Mouse (Mus musculus) stomach, embryonic 16.5 days (tissue): ENCODE measurements around the gene Mpdu1. TPM values are rescaled to one million over a fixed set of nuclear protein-coding genes. Genes with fewer than 3 reads are reported as not detected.
A peak's percentile ranks its signal among the peaks of the same experiment; 100 is the strongest.

ENCODE experiments used
- ATAC-seq: fragments of 200-750 bp; cut with Nextera tagmentation; 2 replicates; pipeline ENCODE4 v1.8.0; 2017; ENCODE audit warnings: moderate number of reproducible peaks, moderate TSS enrichment; ENCODE audit not compliant: insufficient read depth, low FRiP score
- H3K27ac ChIP-seq: fragments of 300-500 bp; sonication (generic); 2 replicates; pipeline ENCODE4 v1.5.1; 2014; ENCODE audit warnings: low read length
- H3K27me3 ChIP-seq: fragments of 300-500 bp; sonication (generic); 2 replicates; pipeline ENCODE4 v1.6.1; 2014; ENCODE audit warnings: low read length, control low read depth, mixed read lengths; ENCODE audit not compliant: control insufficient read depth, insufficient read depth
- H3K36me3 ChIP-seq: fragments of 300-500 bp; sonication (generic); 2 replicates; pipeline ENCODE4 v1.6.1; 2014; ENCODE audit warnings: low read length; ENCODE audit not compliant: control insufficient read depth, insufficient read depth
- H3K4me1 ChIP-seq: fragments of 300-500 bp; sonication (generic); 2 replicates; pipeline ENCODE4 v1.6.1; 2014; ENCODE audit warnings: low read length, control low read depth, mixed read lengths; ENCODE audit not compliant: control insufficient read depth, insufficient read depth
- H3K4me2 ChIP-seq: fragments of 300-500 bp; sonication (generic); 2 replicates; pipeline ENCODE4 v1.6.1; 2014; ENCODE audit warnings: low read depth, low read length, mixed read lengths
- H3K4me3 ChIP-seq: fragments of 300-500 bp; sonication (generic); replicated peaks from 2 replicates; pipeline ENCODE4 v1.5.1; 2014; ENCODE audit warnings: mild to moderate bottlenecking, low read length
- H3K9ac ChIP-seq: fragments of 300-500 bp; sonication (generic); 2 replicates; pipeline ENCODE4 v1.6.1; 2014; ENCODE audit warnings: low read length
- H3K9me3 ChIP-seq: fragments of 300-500 bp; sonication (generic); replicated peaks from 2 replicates; pipeline ENCODE4 v1.6.1; 2016; ENCODE audit warnings: low read length, control low read depth; ENCODE audit not compliant: control insufficient read depth
- WGBS: fragments of 180-500 bp; shearing (Covaris S2); extraction: QIAGEN DNeasy Blood & Tissue Kit; methylation state at CpG from one replicate; pipeline ENCODE4 v1.1.7; 2014; 5-methylcytosine and 5-hydroxymethylcytosine counted together
- polyA plus RNA-seq: library from polyadenylated mRNA; unstranded; fragments of >200 nt; fragmentation: Nextera tagmentation; extraction: Ambion mirVana; gene quantifications from 2 replicates; pipeline ENCODE4 v1.2.1, GENCODE M21; 2015

The Mpdu1 gene
- polyA plus RNA-seq, 1 experiment from 2014 or later, result 68.8 TPM

DNA sequence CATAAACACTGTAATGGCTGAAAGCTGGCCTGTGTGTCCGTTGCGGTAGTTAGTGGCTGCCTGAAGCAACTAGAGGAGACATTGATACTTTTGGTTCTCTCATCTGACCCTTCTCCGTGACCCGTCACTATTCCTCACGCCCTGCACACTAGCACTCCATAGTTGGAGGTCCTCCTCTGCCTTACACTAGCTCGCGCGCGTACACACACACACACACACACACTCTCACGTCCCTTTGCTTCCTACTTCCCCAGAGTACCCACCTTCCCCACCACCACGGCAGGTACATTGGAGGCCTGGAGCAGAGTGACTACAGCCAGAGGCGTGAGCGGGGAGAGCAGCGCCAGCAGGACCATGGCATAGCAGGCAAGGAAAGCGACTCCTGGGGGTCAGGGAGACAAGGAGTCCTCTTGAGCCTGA, 5.0 kb downstream of the Mpdu1 start:
- peaks cover 33% of the 10 kb centered on the region for H3K4me1 ChIP-seq
- ATAC-seq, result no peak
- H3K36me3 ChIP-seq, result 0 out of 2 replicates have a peak, but pooled peaks cover 9% of the 10 kb centered on the region

DNA sequence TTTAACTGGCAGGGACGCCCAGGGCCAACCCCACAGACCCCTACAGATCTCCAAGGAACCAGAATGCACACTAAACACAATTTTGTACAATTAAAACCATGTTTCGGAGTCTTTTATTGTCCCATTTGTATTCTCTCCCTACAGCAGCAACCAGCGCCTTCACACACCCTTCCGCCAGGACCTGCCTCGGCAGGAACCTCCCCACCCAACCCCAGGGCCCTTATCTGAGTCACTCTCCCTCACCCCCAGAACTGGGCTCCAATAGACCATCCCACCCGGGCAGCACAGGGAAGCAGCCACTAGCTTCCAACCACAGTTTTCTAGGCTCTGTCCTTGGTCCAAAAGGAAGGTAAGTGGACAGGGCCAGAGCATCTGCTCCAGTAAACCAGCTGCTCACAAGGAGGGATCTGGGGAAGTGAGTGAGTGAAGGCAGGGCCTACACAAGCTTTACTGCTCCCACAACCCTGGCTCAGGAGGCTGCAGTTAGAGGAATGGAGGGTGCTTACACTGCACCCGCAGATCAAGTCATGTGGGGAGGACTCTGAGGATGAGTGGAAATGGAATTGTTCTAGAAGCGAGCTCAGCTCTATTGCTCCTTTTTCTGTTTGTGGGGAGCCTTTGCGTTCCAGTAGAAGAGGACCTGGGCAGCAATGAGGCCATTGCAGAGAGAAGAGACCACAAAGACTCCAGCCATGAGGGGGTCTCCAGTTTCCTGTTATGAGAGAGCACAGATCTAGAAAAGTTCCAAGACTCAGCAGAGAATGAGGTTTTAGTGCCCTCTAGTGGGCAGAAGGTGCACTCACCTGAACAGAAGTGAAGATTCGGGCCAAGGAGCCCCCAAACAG, 5.6 kb downstream of the Mpdu1 start:
- H3K4me1 ChIP-seq, result peaks cover 33% of the 10 kb centered on the region
- ATAC-seq, result peak; percentile 76
- no peaks in the 10 kb centered on the region for H3K9me3 ChIP-seq
- peak overlapping the region; percentile 26; the same call in 1 of the 2 replicates for H3K4me3 ChIP-seq
- no peaks in the 10 kb centered on the region for H3K27me3 ChIP-seq
- 61% methylated on average over 10 of the region's 10 CpGs for WGBS
- H3K36me3 ChIP-seq, result 0 out of 2 replicates have a peak, but pooled peaks cover 9% of the 10 kb centered on the region
- H3K27ac ChIP-seq, result peak overlapping the region; percentile 94
- peak overlapping the region; percentile 65 for H3K9ac ChIP-seq
- H3K4me2 ChIP-seq, result peak overlapping the region; percentile 47

More for the DNA sequence above, 5.0 kb downstream of the Mpdu1 start:
- 0 out of 2 replicates have a peak overlapping the region, but pooled peaks have one; percentile 30 for H3K27ac ChIP-seq
- H3K27me3 ChIP-seq, result no peaks in the 10 kb centered on the region
- 81% methylated on average over 15 of the region's 15 CpGs for WGBS
- H3K9me3 ChIP-seq, result no peaks in the 10 kb centered on the region
- no peak overlapping the region for H3K4me2 ChIP-seq
- H3K4me3 ChIP-seq, result no peak overlapping the region
- peak overlapping the region; percentile 24; the same call in 1 of the 2 replicates for H3K9ac ChIP-seq

DNA sequence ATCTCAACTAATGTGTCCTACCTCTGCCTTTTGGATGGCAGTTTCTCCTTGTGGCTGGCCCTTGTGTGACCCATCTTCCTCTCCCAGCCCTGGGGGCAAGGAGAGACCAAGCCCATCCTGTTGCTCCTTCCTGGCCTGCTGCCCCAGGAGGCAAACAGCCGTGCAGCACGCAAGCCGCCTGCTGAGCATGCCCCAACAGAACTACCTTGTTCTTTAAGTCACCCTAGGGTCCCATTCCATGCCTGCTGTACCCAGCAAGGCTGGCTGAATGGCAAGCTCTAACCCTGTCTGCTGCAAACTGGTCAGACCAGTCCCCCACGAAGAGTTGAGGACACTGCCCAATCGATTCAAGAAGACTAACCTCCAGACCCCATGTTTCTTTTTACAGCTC, 6.4 kb downstream of the Mpdu1 start:
- WGBS, result 65% methylated on average over 5 of the region's 5 CpGs
- peak; percentile 31; the same call in 1 of the 2 replicates for ATAC-seq
- Histone ChIP-seq H3K9ac (peak overlapping the region; percentile 65), H3K27me3 (no peaks in the 10 kb centered on the region), H3K9me3 (no peaks in the 10 kb centered on the region), H3K4me3 (peak overlapping the region; percentile 26), H3K27ac (peak overlapping the region; percentile 94), H3K36me3 (0 out of 2 replicates have a peak, but pooled peaks cover 9% of the 10 kb centered on the region), H3K4me2 (peak overlapping the region; percentile 47), H3K4me1 (peaks cover 28% of the 10 kb centered on the region)

DNA sequence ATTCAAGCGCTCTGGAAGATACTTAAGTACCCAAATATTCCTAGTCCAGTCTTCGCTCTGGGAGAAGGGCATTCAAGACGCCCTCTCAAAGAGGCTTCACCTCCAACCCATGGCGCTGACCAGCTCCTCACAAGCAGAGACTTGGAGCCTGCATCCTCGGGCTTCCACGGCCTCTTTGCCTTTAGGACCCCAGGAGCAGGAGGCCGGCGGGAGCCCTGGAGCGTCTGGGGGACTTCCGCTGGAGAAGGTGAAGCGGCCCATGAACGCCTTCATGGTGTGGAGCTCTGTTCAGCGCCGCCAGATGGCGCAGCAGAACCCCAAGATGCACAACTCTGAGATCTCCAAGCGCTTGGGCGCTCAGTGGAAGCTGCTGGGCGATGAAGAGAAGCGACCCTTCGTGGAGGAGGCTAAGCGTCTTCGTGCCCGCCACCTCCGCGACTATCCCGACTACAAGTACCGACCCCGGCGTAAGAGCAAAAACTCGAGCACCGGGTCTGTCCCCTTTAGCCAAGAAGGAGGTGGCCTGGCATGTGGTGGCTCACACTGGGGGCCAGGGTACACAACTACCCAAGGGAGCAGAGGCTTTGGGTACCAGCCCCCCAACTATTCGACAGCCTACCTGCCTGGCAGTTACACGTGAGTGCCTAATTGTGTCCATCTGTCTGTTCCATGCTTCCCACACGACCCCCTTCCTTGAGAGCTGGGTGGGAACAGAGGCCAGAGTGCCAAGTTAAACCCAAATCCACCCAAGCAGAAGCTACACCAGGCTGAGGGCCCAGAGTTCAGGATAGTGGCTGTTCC, 7.0 kb downstream of the Mpdu1 start, which contains the start of gene Sox15:
Gene Sox15, plus strand, starts transcription at position 51 of the 801 bp plus-strand sequence.
- ATAC-seq, result peak; percentile 62
- H3K36me3 ChIP-seq, result peaks cover 13% of the 10 kb centered on the region; the same call in 1 of the 2 replicates
- H3K9me3 ChIP-seq, result no peaks in the 10 kb centered on the region
- 29% methylated on average over 34 of the region's 34 CpGs for WGBS
- peak within 1 kb of the TSS; percentile 47 for H3K4me2 ChIP-seq
- peak within 1 kb of the TSS; percentile 94 for H3K27ac ChIP-seq
- no peaks in the 10 kb centered on the region for H3K27me3 ChIP-seq
- peaks cover 27% of the 10 kb centered on the region for H3K4me1 ChIP-seq
- H3K4me3 ChIP-seq, result peak within 1 kb of the TSS; percentile 26
- H3K9ac ChIP-seq, result peak within 1 kb of the TSS; percentile 65

DNA sequence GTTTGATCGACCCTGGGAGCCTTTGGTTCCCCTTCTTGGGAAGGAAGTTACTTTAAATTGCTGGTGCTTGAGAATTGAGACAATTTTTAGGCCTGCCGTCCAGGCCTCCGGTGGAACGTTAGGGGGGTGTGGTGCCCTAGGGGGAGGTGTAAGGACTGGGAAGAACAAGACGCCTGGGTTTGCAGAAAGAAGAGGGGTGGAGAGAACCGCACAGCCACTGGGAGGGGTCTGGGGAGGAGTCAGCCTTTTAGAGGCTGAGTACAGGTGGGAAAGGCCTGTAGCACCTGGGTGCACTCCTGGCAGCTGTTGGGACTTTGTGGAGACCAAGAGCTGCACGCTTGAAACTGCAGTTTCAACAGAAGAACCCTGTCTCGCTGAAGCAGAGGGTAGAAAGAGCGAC, 7.7 kb downstream of the Mpdu1 start:
- Histone ChIP-seq H3K27ac (peak overlapping the region; percentile 76), H3K4me3 (peak overlapping the region; percentile 24; the same call in 1 of the 2 replicates), H3K9ac (peak overlapping the region; percentile 61), H3K27me3 (no peaks in the 10 kb centered on the region), H3K4me2 (peak overlapping the region; percentile 47; the same call in 1 of the 2 replicates), H3K36me3 (peaks cover 18% of the 10 kb centered on the region; the same call in 1 of the 2 replicates), H3K9me3 (no peaks in the 10 kb centered on the region), H3K4me1 (peaks cover 27% of the 10 kb centered on the region)
- ATAC-seq, result 0 out of 2 replicates have a peak, but pooled peaks have one; percentile 5
- 34% methylated on average over 9 of the region's 9 CpGs for WGBS

DNA sequence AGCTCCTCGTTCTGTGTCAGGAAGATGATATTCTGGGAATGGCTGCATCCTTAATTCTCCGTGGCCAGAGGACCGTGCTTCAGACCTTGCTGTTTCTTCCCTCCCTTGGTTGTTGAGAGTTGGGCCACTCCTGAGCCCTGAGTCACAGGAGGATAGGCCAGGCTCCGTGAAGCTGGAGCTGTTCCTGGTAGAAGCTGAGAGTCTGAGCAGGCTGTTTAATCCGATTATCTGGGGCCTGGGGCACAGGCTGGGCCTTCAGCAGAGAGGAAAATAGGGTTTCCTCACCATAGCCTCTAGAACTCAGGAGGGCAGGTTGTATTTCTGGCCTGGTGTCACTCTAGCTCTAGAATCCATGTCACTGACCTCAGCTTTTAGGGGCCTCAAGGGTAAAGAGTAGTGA, 9.0 kb downstream of the Mpdu1 start:
- no peak for ATAC-seq
- no peaks in the 10 kb centered on the region for H3K9me3 ChIP-seq
- H3K27ac ChIP-seq, result no peak overlapping the region
- H3K27me3 ChIP-seq, result no peaks in the 10 kb centered on the region
- H3K4me2 ChIP-seq, result no peak overlapping the region
- whole genome bisulfite sequencing, result 72% methylated on average over 5 of the region's 5 CpGs
- no peak overlapping the region for H3K4me3 ChIP-seq
- peaks cover 24% of the 10 kb centered on the region; the same call in 1 of the 2 replicates for H3K36me3 ChIP-seq
- peaks cover 27% of the 10 kb centered on the region for H3K4me1 ChIP-seq
- H3K9ac ChIP-seq, result 0 out of 2 replicates have a peak overlapping the region, but pooled peaks have one; percentile 9

DNA sequence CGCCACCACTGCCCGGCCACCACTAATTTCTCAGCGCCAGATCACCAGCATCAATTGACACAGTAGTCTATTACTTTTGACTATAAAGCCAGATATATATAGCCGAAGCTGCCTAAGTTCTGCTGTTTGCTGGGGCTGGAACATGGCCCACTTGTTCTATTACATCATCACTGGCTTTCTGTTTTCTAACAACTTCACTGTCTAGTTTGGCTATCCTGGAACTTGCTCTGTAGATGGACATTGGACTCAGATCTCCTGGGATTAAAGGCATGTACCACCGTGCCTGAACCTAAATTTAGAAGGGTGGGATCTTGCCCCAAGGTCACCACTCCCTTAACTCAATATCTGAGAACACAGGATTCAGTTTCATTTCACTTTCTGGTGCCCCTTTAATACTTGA, 16.6 kb downstream of the Mpdu1 start:
- Histone ChIP-seq H3K36me3 (peaks cover 53% of the 10 kb centered on the region), H3K27me3 (no peaks in the 10 kb centered on the region), H3K9ac (no peak overlapping the region), H3K9me3 (no peaks in the 10 kb centered on the region), H3K4me3 (no peak overlapping the region), H3K4me2 (no peak overlapping the region), H3K27ac (no peak overlapping the region), H3K4me1 (no peaks in the 10 kb centered on the region)
- 89% methylated on average over 5 of the region's 5 CpGs for WGBS
- no peak for ATAC-seq

DNA sequence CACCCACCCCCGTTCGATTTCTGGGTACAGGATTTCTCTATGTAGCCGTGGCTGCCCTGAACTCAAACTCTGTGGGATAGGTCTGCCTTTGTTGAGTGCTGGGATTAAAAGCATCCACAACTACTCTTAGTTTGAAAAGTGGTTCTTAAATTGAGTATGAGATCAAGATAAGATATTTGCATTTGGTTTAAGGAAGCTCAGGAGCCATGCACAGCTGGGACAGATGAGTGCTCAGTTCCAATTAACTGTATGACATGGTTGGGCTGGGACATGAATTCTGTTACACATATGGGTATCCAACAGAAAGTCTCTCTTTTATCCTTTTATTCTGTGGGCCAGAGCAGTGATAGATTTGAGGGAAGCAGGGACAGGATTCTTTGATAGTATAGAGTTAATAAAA, 27.0 kb downstream of the Mpdu1 start:
- Histone ChIP-seq H3K4me2 (peak overlapping the region; percentile 23; the same call in 1 of the 2 replicates), H3K9ac (no peak overlapping the region), H3K9me3 (no peaks in the 10 kb centered on the region), H3K27ac (no peak overlapping the region), H3K36me3 (no peaks in the 10 kb centered on the region), H3K4me3 (no peak overlapping the region), H3K4me1 (peaks cover 13% of the 10 kb centered on the region), H3K27me3 (no peaks in the 10 kb centered on the region)
- no peak for ATAC-seq
- 73% methylated on average over 3 of the region's 3 CpGs for WGBS
